Comparison of ENCODE assay signal across 16 mouse cellular contexts in genomic region chr16:10902849-10903248, GRCm38 (mm10).
A peak's percentile ranks its signal among the peaks of the same experiment; 100 is the strongest.
DNase-seq lines count a peak whose midpoint lies in the region; ATAC-seq and TF ChIP-seq lines count a peak whose summit lies in the region.
"Had no signal": no experiment of that assay in that cellular context is flagged by ENCODE, and none has a peak within 500 bp of the region (broad histone marks: within the 10 kb centered on the region; RNA-seq: fewer than 3 reads in every experiment).

No protein-coding gene starts in this region.

- intact Hi-C loops in gastrocnemius, adult 2 months (cut with DNase I): no loop called here

- no peak for TF ChIP-seq POLR2A in liver, adult 2 months (IDR thresholded peaks at IDR 0.05; ENCODE audit: extremely low read depth, insufficient read depth, low read length)

- H3K79me2 ChIP-seq in liver, adult 2 months (ENCODE audit: control insufficient read depth, insufficient read depth, low read length): no peaks in the 10 kb centered on the region

- peak; percentile 25; the same call in 1 of the 2 replicates for TF ChIP-seq CTCF in gastrocnemius, adult 2 months (IDR thresholded peaks at IDR 0.05)
- TF ChIP-seq CTCF in liver, adult 2 months (IDR thresholded peaks at IDR 0.05; ENCODE audit: low read depth, low read length): peak; percentile 41; the same call in 1 of the 2 replicates
- TF ChIP-seq CTCF in E14TG2a.4 (conservative IDR thresholded peaks at IDR 0.05; ENCODE audit: low read length): peak; percentile 35

- 0 out of 2 replicates have a peak, but pooled peaks have one; percentile 48 for ATAC-seq in megakaryocyte progenitor cell, adult 5-6 weeks (replicated peaks; ENCODE audit: poor library complexity)
- ATAC-seq in kidney, embryonic 14.5 days (ENCODE audit: low FRiP score, low TSS enrichment): no peak
- ATAC-seq: activated CD4-positive, CD25-positive, alpha-beta regulatory T cell, adult 4 months had no signal

- H3K27me3 ChIP-seq in liver, adult 2 months (ENCODE audit: control insufficient read depth, insufficient read depth, low read length): no peaks in the 10 kb centered on the region
- H3K27me3 ChIP-seq in E14TG2a.4 (ENCODE audit: insufficient read depth, low read length): no peaks in the 10 kb centered on the region
- no peaks in the 10 kb centered on the region for H3K27me3 ChIP-seq in kidney, embryonic 14.5 days (ENCODE audit: control insufficient read depth, insufficient read depth, low read length)
- H3K27me3 ChIP-seq: forebrain, embryonic 12.5 days; neural tube, embryonic 13.5 days; stomach, embryonic 15.5 days had no signal

- H3K4me3 ChIP-seq in gastrocnemius, adult 2 months: no peak overlapping the region
- H3K4me3 ChIP-seq in liver, adult 2 months (ENCODE audit: insufficient read depth, low read depth, low read length): no peak overlapping the region
- no peak overlapping the region for H3K4me3 ChIP-seq in E14TG2a.4 (replicated peaks; ENCODE audit: low read length)
- H3K4me3 ChIP-seq in kidney, embryonic 14.5 days (ENCODE audit: low read length): no peak overlapping the region
- H3K4me3 ChIP-seq: forebrain, embryonic 12.5 days; neural tube, embryonic 13.5 days; stomach, embryonic 15.5 days had no signal

- 71% methylated on average over 5 of the region's 5 CpGs for WGBS in liver, adult 2 months
- 54% methylated on average over 5 of the region's 5 CpGs for WGBS in kidney, embryonic 14.5 days

- DNase-seq in gastrocnemius, adult 2 months: no peak
- no peak for DNase-seq in gastrocnemius, postnatal 10 days
- no peak for DNase-seq in liver, adult 2 months (ENCODE audit: extremely low read depth, low read depth, low spot score)
- DNase-seq in liver: no peak
- DNase-seq in kidney, adult 18-20 months: no peak
- DNase-seq: cerebellum, postnatal 10 days; heart, postnatal 4 days; kidney, postnatal 14 days had no signal

- no peaks in the 10 kb centered on the region for H3K4me1 ChIP-seq in liver, adult 2 months (ENCODE audit: control insufficient read depth, insufficient read depth, low read length)
- peaks cover 11% of the 10 kb centered on the region for H3K4me1 ChIP-seq in E14TG2a.4 (replicated peaks; ENCODE audit: low read depth, low read length)
- 0 out of 2 replicates have a peak, but pooled peaks cover 4% of the 10 kb centered on the region for H3K4me1 ChIP-seq in kidney, embryonic 14.5 days (ENCODE audit: control insufficient read depth, insufficient read depth, low read length)
- H3K4me1 ChIP-seq: forebrain, embryonic 12.5 days had no signal

- no peaks in the 10 kb centered on the region for H3K36me3 ChIP-seq in liver, adult 2 months (ENCODE audit: control insufficient read depth, insufficient read depth, low read length)
- H3K36me3 ChIP-seq in E14TG2a.4 (ENCODE audit: insufficient read depth, low read length): no peaks in the 10 kb centered on the region
- H3K36me3 ChIP-seq in kidney, embryonic 14.5 days (ENCODE audit: control insufficient read depth, insufficient read depth, low read length): no peaks in the 10 kb centered on the region
- H3K36me3 ChIP-seq: forebrain, embryonic 12.5 days; neural tube, embryonic 13.5 days; stomach, embryonic 15.5 days had no signal

- no peak overlapping the region for H3K4me2 ChIP-seq in kidney, embryonic 14.5 days (replicated peaks; ENCODE audit: low read depth, low read length)
- H3K4me2 ChIP-seq: forebrain, embryonic 12.5 days; liver, embryonic 11.5 days; neural tube, embryonic 13.5 days; stomach, embryonic 15.5 days had no signal

- no peak overlapping the region for H3K27ac ChIP-seq in gastrocnemius, adult 2 months
- no peak overlapping the region for H3K27ac ChIP-seq in liver, adult 2 months (replicated peaks; ENCODE audit: insufficient read depth, low read depth, low read length)
- no peak overlapping the region for H3K27ac ChIP-seq in kidney, embryonic 14.5 days (ENCODE audit: low read depth, low read length)
- H3K27ac ChIP-seq: forebrain, embryonic 12.5 days; neural tube, embryonic 13.5 days; stomach, embryonic 15.5 days had no signal

- H3K9me3 ChIP-seq in E14TG2a.4 (ENCODE audit: low read length): no peaks in the 10 kb centered on the region
- no peaks in the 10 kb centered on the region for H3K9me3 ChIP-seq in kidney, embryonic 14.5 days (ENCODE audit: control insufficient read depth, low read length)
- H3K9me3 ChIP-seq: forebrain, embryonic 12.5 days; neural tube, embryonic 13.5 days; stomach, embryonic 15.5 days had no signal

- H3K9ac ChIP-seq in liver, adult 2 months (ENCODE audit: low read depth, low read length): no peak overlapping the region
- H3K9ac ChIP-seq in kidney, embryonic 14.5 days (ENCODE audit: low read depth, low read length): no peak overlapping the region
- H3K9ac ChIP-seq: forebrain, embryonic 12.5 days; neural tube, embryonic 13.5 days; stomach, embryonic 15.5 days had no signal
